8 mouse cellular contexts compared by ENCODE assay signal in the genomic region with DNA sequence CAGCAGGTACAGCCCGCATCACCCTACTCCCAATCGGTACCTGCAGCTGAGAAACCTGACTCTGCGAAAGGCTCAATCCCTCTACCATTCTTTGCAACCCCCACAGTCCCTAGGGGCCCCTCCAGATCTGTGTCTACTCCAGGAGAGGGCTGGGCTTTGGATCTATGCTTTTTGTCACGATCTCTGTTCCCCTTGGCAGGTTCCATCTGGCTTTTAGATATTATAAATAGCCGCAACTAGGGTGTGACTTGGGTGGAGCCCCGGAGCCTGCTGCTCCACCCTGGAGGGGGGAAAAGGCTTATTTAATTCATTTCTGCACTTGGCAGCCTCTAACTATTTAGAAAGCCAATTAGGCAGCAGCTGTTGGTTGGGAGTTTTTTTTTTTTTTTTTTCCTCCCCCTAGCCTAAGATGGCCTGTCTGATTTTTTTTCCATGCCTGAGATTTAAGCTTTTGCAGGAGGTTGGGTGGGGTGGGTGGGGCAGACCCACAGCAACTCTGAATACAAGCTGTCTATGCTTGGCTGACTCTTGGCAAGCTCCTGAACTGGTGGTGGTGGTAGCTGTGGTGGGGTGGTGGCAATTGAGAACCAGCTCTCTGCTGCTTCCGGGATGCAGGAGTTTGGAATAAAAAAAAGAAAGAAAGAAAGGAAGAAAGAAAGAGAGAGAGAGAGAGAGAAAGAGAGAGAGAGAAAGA.
DNase-seq lines count a peak whose midpoint lies in the region; ATAC-seq lines count a peak whose summit lies in the region.

No protein-coding gene starts in this region.

- H3K27ac ChIP-seq in forebrain, embryonic 14.5 days (ENCODE audit: low read depth, low read length) = peak overlapping the region; percentile 73
- peak overlapping the region; percentile 68 for H3K27ac ChIP-seq in hindbrain, embryonic 12.5 days
- H3K27ac ChIP-seq in liver, embryonic 15.5 days (replicated peaks) = no peak overlapping the region

- H3K27me3 ChIP-seq in forebrain, embryonic 14.5 days (replicated peaks; ENCODE audit: control insufficient read depth, insufficient read depth, low read length) = no peaks in the 10 kb centered on the region
- H3K27me3 ChIP-seq in hindbrain, embryonic 12.5 days = no peaks in the 10 kb centered on the region
- H3K27me3 ChIP-seq in liver, embryonic 15.5 days = peaks cover 9% of the 10 kb centered on the region; the same call in 1 of the 2 replicates

- H3K36me3 ChIP-seq in forebrain, embryonic 14.5 days (ENCODE audit: control insufficient read depth, insufficient read depth, low read length) = no peaks in the 10 kb centered on the region
- no peaks in the 10 kb centered on the region for H3K36me3 ChIP-seq in hindbrain, embryonic 12.5 days
- no peaks in the 10 kb centered on the region for H3K36me3 ChIP-seq in liver, embryonic 15.5 days (replicated peaks)

- ATAC-seq in forebrain, embryonic 14.5 days = peak; percentile 91
- peak; percentile 84 for ATAC-seq in hindbrain, embryonic 12.5 days (ENCODE audit: low FRiP score)
- ATAC-seq in liver, embryonic 15.5 days (ENCODE audit: insufficient read depth) = peak; percentile 75

- H3K9me3 ChIP-seq in forebrain, embryonic 14.5 days (replicated peaks; ENCODE audit: control insufficient read depth, low read length) = no peaks in the 10 kb centered on the region
- no peaks in the 10 kb centered on the region; the same call in 1 of the 2 replicates for H3K9me3 ChIP-seq in hindbrain, embryonic 12.5 days (replicated peaks)
- H3K9me3 ChIP-seq in liver, embryonic 15.5 days (replicated peaks) = no peaks in the 10 kb centered on the region

- peaks cover 41% of the 10 kb centered on the region for H3K4me1 ChIP-seq in forebrain, embryonic 14.5 days (ENCODE audit: control insufficient read depth, insufficient read depth, low read length)
- H3K4me1 ChIP-seq in hindbrain, embryonic 12.5 days = peaks cover 20% of the 10 kb centered on the region
- H3K4me1 ChIP-seq in liver, embryonic 15.5 days (replicated peaks) = peaks cover 33% of the 10 kb centered on the region

- WGBS in forebrain, embryonic 14.5 days = 16% methylated on average over 7 of the region's 7 CpGs
- 43% methylated on average over 7 of the region's 7 CpGs for WGBS in hindbrain, embryonic 12.5 days
- 38% methylated on average over 7 of the region's 7 CpGs for WGBS in liver, embryonic 15.5 days (ENCODE audit: insufficient replicate concordance)

- H3K4me2 ChIP-seq in forebrain, embryonic 14.5 days (ENCODE audit: low read length) = 0 out of 2 replicates have a peak overlapping the region, but pooled peaks have one; percentile 4
- no peak overlapping the region for H3K4me2 ChIP-seq in hindbrain, embryonic 12.5 days (replicated peaks)
- H3K4me2 ChIP-seq in liver, embryonic 15.5 days = peak overlapping the region; percentile 18

- DNase-seq in urinary bladder, postnatal 14 days (ENCODE audit: low spot score) = peak; percentile 34
- no peak for DNase-seq in urinary bladder, postnatal 25 days (ENCODE audit: low spot score)
- DNase-seq in forebrain, embryonic 14.5 days (ENCODE audit: low spot score) = peak; percentile 93
- peak; percentile 32 for DNase-seq in retina, embryonic 14.5 days (ENCODE audit: low spot score)
- DNase-seq in thymus, postnatal 36 days = no peak
- no peak for DNase-seq in right cerebral cortex, postnatal 25 days

- no peak overlapping the region for H3K9ac ChIP-seq in forebrain, embryonic 14.5 days (ENCODE audit: low read length)
- no peak overlapping the region for H3K9ac ChIP-seq in hindbrain, embryonic 12.5 days
- peak overlapping the region; percentile 2; the same call in 1 of the 2 replicates for H3K9ac ChIP-seq in liver, embryonic 15.5 days

- H3K4me3 ChIP-seq in forebrain, embryonic 14.5 days (ENCODE audit: low read depth, low read length) = no peak overlapping the region
- H3K4me3 ChIP-seq in hindbrain, embryonic 12.5 days = no peak overlapping the region
- H3K4me3 ChIP-seq in liver, embryonic 15.5 days (replicated peaks) = no peak overlapping the region

Comparison
In these comparisons a context has a peak if more than half of its experiments do, and no peak if none do; other contexts are left out.
1. DNase-seq: peak in urinary bladder, postnatal 14 days (single experiment), forebrain, embryonic 14.5 days (single experiment) and retina, embryonic 14.5 days (single experiment); none in urinary bladder, postnatal 25 days (single experiment), thymus, postnatal 36 days (0 of 2) and right cerebral cortex, postnatal 25 days (single experiment).
2. Peak in every context shown above with its lines, with median percentiles within 50 percentile points of each other: ATAC-seq.